Mouse (Mus musculus) liver, postnatal 0 days (tissue): Measurements from ENCODE around the gene Gm6096. TPM values are rescaled to one million over a fixed set of nuclear protein-coding genes. Genes with fewer than 3 reads are reported as not detected.

Source experiments
- ATAC-seq: fragments of 200-750 bp; cut with Nextera tagmentation; 2 replicates; pipeline ENCODE4 v1.8.0; 2017; ENCODE audit warnings: mild to moderate bottlenecking, moderate library complexity
- DNase-seq: peaks from one replicate; pipeline ENCODE4 v3.0.0-alpha.2; 2016
- H3K27ac ChIP-seq: fragments of 300-500 bp; sonication (generic); 2 replicates; pipeline ENCODE4 v1.5.1; 2014; ENCODE audit warnings: antibody characterized with exemption, moderate library complexity, mild to moderate bottlenecking, low read depth
- H3K27me3 ChIP-seq: fragments of 300-500 bp; sonication (generic); 2 replicates; pipeline ENCODE4 v1.6.1; 2014; ENCODE audit warnings: low read length, control low read depth, mixed read lengths; ENCODE audit not compliant: insufficient read depth
- H3K36me3 ChIP-seq: fragments of 300-500 bp; sonication (generic); replicated peaks from 2 replicates; pipeline ENCODE4 v1.6.1; 2014; ENCODE audit warnings: mild to moderate bottlenecking, control low read depth, low read length, moderate library complexity, mixed read lengths; ENCODE audit not compliant: insufficient read depth
- H3K4me1 ChIP-seq: fragments of 300-500 bp; sonication (generic); 2 replicates; pipeline ENCODE4 v1.6.1; 2014; ENCODE audit warnings: antibody characterized with exemption, mild to moderate bottlenecking, control low read depth; ENCODE audit not compliant: insufficient read depth
- H3K4me2 ChIP-seq: fragments of 300-500 bp; sonication (generic); 2 replicates; pipeline ENCODE4 v1.6.1; 2014; ENCODE audit warnings: low read depth, mild to moderate bottlenecking, low read length, moderate library complexity, mixed read lengths
- H3K4me3 ChIP-seq: fragments of 300-500 bp; sonication (generic); 2 replicates; pipeline ENCODE4 v1.5.1; 2014; ENCODE audit warnings: low read depth, low read length
- H3K9ac ChIP-seq: fragments of 300-500 bp; sonication (generic); replicated peaks from 2 replicates; pipeline ENCODE4 v1.6.1; 2014; ENCODE audit warnings: mild to moderate bottlenecking, moderate library complexity
- H3K9me3 ChIP-seq: fragments of 300-500 bp; sonication (generic); 2 replicates; pipeline ENCODE4 v1.6.1; 2016; ENCODE audit warnings: mild to moderate bottlenecking, control low read depth, low read length, mixed read lengths
- CTCF ChIP-seq: sonication (generic); IDR thresholded peaks from 2 replicates; pipeline ENCODE4 v1.5.1; 2016; ENCODE audit warnings: antibody characterized with exemption, low read depth
- EP300 ChIP-seq: IDR thresholded peaks from 2 replicates; pipeline ENCODE4 v1.6.1; 2016; ENCODE audit warnings: antibody characterized with exemption, low read depth, mild to moderate bottlenecking
- WGBS: fragments of 180-500 bp; shearing (Covaris S2); extraction: QIAGEN DNeasy Blood & Tissue Kit; methylation state at CpG from one replicate; pipeline ENCODE4 v1.1.7; 2014; ENCODE audit not compliant: insufficient replicate concordance; 5-methylcytosine and 5-hydroxymethylcytosine counted together
- polyA plus RNA-seq: library from polyadenylated mRNA; unstranded; fragments of >200 nt; fragmentation: Nextera tagmentation; extraction: Ambion mirVana; gene quantifications from 2 replicates; pipeline ENCODE4 v1.2.1, GENCODE M21; 2015

Gene Gm6096
- polyA plus RNA-seq, 1 experiment from 2014 or later = not detected

DNA sequence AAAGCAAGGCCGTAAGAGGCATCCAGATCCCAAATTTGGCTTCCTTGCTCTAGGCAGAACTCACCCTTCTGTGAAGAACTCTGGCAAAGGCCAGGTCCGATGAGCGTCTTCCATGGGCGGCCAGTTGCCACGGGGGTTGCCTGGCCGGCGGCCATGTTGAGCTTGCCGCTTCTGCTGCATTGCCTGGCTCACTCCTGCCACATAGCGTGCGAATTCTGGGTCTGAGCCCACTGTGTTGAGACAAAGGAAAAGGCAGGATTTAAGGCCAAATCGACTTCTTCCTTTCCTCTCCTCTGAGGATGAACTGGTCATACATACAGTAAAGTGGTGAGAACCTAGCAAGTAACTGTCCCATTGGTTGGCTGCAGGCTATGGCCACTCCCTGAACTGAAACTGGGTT, 8.7 kb upstream of the Gm6096 start:
- Histone ChIP-seq H3K4me1 (0 out of 2 replicates have a peak, but pooled peaks cover 3% of the 10 kb centered on the region), H3K9me3 (no peaks in the 10 kb centered on the region), H3K27me3 (no peaks in the 10 kb centered on the region), H3K4me3 (no peak overlapping the region), H3K9ac (no peak overlapping the region), H3K4me2 (no peak overlapping the region), H3K36me3 (peaks cover 63% of the 10 kb centered on the region), H3K27ac (no peak overlapping the region)
- 92% methylated on average over 11 of the region's 11 CpGs for WGBS
- DNase-seq (no peak), ATAC-seq (no peak)
- no peak for TF ChIP-seq CTCF
- TF ChIP-seq EP300 = no peak

DNA sequence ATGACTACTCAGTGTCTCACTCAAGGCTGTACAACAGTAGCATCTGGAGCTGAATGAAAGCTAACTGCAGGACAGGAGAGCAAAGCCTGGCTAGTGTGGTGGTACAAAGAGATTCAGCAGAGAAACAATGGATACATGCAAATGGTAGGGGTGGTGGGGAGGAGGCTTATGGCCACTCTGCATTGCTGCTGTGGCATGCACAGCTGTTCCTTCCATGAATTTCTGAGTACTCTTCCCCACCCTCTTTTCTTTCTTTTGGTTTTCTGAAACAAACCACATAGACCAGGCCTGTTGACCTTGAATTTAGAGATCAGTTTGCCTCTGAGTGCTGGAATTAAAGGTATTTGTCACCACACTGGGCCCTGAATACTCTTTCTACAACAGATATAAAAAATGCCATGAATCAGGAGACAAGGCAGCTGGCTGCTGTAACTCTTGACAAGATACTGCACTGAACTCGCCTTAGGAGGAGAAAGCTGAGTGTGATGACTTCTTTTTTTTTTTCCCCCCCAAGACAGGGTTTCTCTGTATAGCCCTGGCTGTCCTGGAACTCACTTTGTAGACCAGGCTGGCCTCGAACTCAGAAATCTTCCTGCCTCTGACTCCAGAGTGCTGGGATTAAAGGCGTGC, 3.9 kb upstream of the Gm6096 start:
- Histone ChIP-seq H3K9me3 (no peaks in the 10 kb centered on the region), H3K27ac (no peak overlapping the region), H3K27me3 (no peaks in the 10 kb centered on the region), H3K4me3 (no peak overlapping the region), H3K4me2 (no peak overlapping the region), H3K9ac (no peak overlapping the region), H3K36me3 (peaks cover 59% of the 10 kb centered on the region), H3K4me1 (no peaks in the 10 kb centered on the region)
- no peak for ATAC-seq
- no peak for DNase-seq
- 91% methylated on average over 3 of the region's 3 CpGs for WGBS
- TF ChIP-seq EP300 (no peak), CTCF (no peak)

DNA sequence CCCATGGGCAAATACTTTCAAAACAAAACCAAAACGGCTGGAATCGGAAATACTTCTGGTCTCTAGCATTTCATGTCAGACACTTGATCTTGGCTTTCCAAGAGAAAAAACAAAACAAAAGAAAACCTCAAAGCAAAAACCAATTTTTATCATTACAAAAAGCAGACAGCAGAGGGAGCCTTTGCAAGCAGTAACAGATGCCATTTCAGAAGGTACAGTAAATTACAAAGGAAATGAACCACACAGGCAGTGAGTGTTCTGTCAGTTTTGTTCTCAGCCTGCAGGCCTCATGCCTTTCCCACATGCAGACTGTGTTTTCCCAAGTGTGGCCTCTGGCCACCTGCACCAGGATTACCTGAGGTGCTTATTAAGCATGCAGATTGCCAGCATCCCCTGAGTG, 1.2 kb downstream of the Gm6096 start:
- peak; percentile 61 for TF ChIP-seq CTCF
- TF ChIP-seq EP300 = no peak
- DNase-seq (no peak), ATAC-seq (no peak)
- Histone ChIP-seq H3K27me3 (no peaks in the 10 kb centered on the region), H3K27ac (no peak overlapping the region), H3K4me1 (no peaks in the 10 kb centered on the region), H3K4me3 (no peak overlapping the region), H3K9ac (no peak overlapping the region), H3K4me2 (no peak overlapping the region), H3K9me3 (no peaks in the 10 kb centered on the region), H3K36me3 (peaks cover 56% of the 10 kb centered on the region)
- WGBS = 69% methylated on average over 2 of the region's 2 CpGs

DNA sequence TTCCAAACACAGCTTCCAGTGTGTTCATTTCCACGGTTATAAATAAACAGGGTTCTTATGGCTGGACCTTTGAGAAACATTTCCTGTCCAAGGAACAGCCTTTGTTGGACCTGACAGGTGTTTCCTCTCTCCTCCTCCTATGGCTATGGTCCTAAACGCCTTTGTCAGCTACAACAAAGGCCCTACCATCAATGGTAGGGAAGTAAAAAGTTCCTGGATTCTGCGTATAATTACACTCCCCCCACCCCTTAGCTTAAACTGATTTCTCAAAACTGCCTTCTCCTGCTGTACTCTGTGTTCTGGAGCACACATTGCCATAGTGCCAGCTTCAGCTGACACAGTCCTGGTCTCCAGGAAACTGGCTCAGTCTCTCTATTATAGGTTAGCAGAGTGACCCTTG, 4.3 kb downstream of the Gm6096 start:
- H3K27ac ChIP-seq = no peak overlapping the region

DNA sequence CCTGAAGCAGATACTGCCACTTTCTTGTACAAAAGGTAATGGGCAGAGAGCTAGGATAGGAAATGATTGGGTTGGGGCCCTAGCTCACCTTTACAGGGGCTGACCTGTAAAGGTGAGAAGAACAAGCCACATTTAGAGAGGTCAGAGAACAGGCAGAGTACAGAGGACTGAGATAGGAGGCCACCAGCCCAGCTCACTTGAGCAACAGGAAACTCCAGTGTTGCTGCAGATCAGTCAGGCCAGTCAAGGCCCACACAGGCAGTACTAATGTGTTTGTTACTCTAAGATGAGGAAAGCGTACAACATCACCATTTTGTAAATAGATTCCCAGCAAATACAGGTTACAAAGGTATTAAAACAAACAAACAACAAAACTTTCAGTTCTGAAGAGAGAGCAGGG, 5.1 kb downstream of the Gm6096 start:
- TF ChIP-seq CTCF = no peak
- Histone ChIP-seq H3K4me2 (no peak overlapping the region), H3K27me3 (no peaks in the 10 kb centered on the region), H3K9me3 (no peaks in the 10 kb centered on the region), H3K27ac (peak overlapping the region; percentile 67; the same call in 1 of the 2 replicates), H3K9ac (no peak overlapping the region), H3K4me3 (no peak overlapping the region), H3K36me3 (peaks cover 63% of the 10 kb centered on the region), H3K4me1 (no peaks in the 10 kb centered on the region)
- no peak for DNase-seq
- WGBS = 84% methylated on average over 1 of the region's 1 CpGs
- ATAC-seq = no peak

More for the DNA sequence above, 4.3 kb downstream of the Gm6096 start:
- H3K9me3 ChIP-seq = no peaks in the 10 kb centered on the region
- no peaks in the 10 kb centered on the region for H3K4me1 ChIP-seq
- ATAC-seq (no peak), DNase-seq (no peak)
- no peak overlapping the region for H3K4me3 ChIP-seq
- TF ChIP-seq CTCF = no peak
- no peak for TF ChIP-seq EP300
- no peaks in the 10 kb centered on the region for H3K27me3 ChIP-seq
- no peak overlapping the region for H3K4me2 ChIP-seq
- WGBS = 58% methylated on average over 3 of the region's 3 CpGs
- peaks cover 56% of the 10 kb centered on the region for H3K36me3 ChIP-seq
- no peak overlapping the region for H3K9ac ChIP-seq

DNA sequence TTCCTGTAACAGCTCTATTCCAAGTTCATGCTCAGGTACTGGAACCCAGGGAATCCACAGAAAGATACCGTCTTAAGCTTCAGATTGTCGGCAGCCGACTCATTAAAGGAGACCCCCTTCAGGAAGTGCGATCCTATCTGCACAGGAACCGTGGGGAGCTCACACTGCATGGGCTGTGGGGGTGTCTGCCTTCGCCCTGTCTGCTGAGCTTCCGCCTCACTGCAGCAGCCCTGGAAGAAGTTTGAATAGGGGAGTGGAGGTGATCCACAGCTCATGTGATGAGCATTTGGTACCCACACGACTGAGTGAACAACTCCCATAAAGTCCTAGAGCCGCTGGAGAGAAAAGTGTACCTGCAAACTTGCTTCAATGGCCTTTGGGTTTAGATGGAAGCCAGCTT, 6.4 kb downstream of the Gm6096 start:
- no peak overlapping the region for H3K9ac ChIP-seq
- H3K9me3 ChIP-seq = no peaks in the 10 kb centered on the region
- H3K27me3 ChIP-seq = no peaks in the 10 kb centered on the region
- DNase-seq (no peak), ATAC-seq (no peak)
- no peak for TF ChIP-seq EP300
- TF ChIP-seq CTCF = no peak
- H3K27ac ChIP-seq = no peak overlapping the region
- WGBS = 73% methylated on average over 9 of the region's 9 CpGs
- no peak overlapping the region for H3K4me2 ChIP-seq
- no peak overlapping the region for H3K4me3 ChIP-seq
- peaks cover 58% of the 10 kb centered on the region for H3K36me3 ChIP-seq
- no peaks in the 10 kb centered on the region for H3K4me1 ChIP-seq

DNA sequence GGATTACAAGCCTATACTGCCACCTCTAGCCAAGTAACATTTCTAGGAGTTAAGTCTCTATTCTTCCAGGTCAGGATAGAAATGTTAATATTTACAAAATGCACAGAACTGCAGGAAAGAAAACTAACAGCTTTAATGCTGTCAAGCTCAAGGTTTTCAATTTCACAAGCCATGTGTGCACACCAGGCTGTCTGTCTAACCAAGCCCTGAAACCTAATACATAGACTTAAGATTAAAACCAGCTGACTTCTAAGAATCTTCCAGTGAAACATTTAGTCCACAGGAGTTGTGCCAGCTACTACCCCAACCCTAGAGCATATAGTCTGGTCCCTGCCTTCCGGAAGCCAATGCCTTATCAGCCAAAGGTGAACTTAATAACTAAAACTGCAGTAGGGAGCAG, 7.6 kb downstream of the Gm6096 start:
- WGBS = 76% methylated on average over 1 of the region's 1 CpGs
- Histone ChIP-seq H3K4me3 (no peak overlapping the region), H3K9ac (no peak overlapping the region), H3K4me2 (no peak overlapping the region), H3K27ac (no peak overlapping the region), H3K4me1 (no peaks in the 10 kb centered on the region), H3K9me3 (no peaks in the 10 kb centered on the region), H3K36me3 (peaks cover 60% of the 10 kb centered on the region), H3K27me3 (no peaks in the 10 kb centered on the region)
- DNase-seq (no peak), ATAC-seq (no peak)
- TF ChIP-seq CTCF = no peak
- no peak for TF ChIP-seq EP300
